Mouse (Mus musculus): ENCODE results near the gene Foxe3.

Gene Foxe3

DNA sequence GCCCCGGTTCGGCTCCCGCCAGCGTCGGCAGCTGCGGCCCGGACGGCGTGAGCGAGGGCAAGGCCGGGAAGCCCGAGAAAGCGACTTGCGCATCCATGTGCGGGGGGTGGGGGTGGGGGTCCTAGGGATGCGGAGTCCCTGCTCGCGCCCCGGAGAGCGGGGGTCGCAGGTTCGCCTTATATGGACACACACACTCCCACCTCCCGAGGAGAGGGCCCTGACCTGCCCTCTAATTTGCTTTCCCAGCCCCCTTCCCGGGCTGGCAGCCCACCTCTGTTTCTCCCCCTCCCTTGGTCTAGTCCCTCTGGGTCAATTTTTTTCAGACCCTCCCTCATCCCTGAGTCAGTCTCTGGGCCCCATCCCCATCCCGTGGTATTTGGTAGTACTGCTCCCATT, at the start of gene Foxe3:
Gene Foxe3 (minus strand): TSS at position 97 of the 396 bp plus-strand sequence.
- 4% methylated on average over 25 of the region's 25 CpGs for WGBS

DNA sequence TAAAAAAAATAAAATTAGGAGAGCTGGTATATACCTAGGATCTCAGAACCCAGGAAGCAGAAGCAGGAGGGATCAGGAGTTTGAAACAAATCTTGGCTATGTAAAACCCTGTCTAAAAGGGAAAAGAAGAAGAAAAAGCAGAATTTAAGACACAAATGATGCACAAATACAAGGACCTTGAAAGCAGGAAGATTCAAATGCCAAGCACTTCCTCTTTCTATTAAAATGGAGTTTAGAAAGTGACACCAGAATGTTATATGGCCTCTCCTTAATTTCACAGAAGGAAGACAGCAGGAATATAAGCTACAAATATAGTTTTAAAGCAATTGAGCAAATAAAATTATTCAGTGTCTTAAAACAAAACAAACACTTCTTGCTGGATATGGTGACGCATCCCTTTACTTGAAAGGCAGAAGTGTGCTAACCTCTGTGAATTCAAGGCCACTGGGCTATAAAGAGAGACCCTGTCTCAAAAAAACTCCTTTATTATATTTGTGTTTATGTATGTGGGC, 47.5 kb upstream of the Foxe3 start:
- WGBS: 89% methylated on average over 1 of the region's 1 CpGs

DNA sequence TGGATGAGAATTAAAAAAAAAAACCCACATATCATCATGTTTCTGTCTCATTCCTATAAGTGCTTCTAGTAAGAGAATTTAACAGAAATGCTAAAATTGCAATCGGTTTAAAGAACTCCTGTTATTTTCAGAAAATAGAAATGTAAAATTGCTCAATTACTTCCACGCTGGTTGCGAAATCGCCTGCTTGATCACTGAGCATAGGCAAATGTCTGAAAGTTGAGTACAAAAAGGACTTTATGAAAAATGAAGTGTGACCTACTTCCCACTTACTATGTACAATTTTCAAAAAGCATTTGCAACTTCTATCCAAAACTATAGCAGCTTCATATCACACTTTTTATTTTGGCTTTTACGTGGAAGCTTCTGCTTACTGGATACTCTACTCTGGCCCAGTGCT, 44.9 kb upstream of the Foxe3 start:
- 68% methylated on average over 5 of the region's 5 CpGs for WGBS

DNA sequence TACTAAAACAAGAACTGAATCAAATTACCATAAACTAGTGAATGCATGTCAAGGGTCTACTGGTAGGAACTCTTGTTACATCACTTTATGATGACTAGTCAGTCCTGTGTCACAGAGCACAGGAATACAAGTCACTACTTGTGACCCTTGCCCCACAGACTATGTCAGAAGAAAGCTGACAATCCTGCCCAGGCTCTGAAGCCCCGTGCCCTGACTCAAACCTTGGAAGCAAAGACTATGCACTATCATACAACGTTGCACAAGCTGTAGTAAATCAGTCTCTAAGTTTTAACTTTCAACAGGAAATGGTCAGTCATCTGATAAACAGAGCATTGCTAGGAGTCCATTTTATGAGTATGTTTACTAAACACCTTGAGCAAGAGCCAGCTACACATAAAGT, 35.1 kb upstream of the Foxe3 start:
- WGBS: 91% methylated on average over 2 of the region's 2 CpGs

DNA sequence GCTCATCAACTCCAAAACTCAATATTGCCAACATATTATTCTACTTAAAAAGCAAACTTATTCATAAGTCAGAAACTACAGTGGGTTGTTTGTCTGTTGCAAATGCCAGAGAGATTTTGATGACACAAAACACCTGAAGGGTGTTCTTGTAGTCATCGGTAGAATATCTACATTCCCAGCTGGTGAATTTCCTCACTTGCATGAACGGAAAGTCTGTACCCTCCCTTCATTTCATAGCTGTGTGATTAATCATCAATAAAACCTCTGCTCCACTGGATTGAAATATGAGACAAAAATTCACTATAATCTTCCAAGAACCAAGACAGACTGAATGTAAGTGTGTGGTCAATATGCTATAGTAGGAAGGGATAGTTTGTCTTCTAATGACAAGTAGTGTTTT, 33.7 kb upstream of the Foxe3 start:
- whole genome bisulfite sequencing: 91% methylated on average over 2 of the region's 2 CpGs

DNA sequence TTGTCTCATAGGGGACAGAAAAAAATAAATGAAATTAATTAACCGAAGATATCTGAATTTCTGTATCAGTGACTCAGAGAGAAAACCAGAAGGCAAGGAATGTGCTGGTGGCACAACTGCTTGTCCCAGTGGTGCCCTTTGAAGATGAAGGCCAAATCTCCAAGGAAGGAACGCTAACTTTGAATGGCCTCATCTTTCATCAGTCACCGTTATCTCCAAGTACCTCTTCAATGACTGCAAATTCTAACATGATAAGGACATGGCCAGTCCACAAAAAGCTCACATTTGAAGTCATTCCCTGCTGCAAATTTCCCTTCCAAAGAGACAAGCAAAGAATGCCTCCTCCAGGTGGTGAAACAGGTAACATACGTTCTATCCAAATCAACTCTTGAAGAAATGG, 33.0 kb upstream of the Foxe3 start:
- WGBS: 96% methylated on average over 4 of the region's 4 CpGs

DNA sequence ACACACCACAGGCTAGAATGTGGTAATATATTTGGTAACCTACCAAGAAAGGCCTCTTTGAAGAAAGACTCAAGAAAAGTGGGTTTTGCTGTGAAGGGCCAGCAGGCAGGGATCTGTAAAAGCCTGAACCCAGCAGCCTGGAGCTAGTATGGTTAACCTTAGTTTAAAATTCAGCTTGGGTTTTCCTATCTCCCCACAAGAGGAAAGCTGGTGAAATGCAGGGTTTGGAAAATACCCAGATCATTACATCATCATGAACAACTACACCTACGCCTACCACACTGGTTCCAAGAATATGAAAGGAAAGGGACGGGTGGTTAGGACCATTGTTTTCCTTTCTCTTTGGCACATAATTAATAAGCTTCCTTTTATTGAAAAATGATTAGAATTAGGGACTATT, 32.4 kb upstream of the Foxe3 start:
- 49% methylated on average over 2 of the region's 2 CpGs for WGBS

DNA sequence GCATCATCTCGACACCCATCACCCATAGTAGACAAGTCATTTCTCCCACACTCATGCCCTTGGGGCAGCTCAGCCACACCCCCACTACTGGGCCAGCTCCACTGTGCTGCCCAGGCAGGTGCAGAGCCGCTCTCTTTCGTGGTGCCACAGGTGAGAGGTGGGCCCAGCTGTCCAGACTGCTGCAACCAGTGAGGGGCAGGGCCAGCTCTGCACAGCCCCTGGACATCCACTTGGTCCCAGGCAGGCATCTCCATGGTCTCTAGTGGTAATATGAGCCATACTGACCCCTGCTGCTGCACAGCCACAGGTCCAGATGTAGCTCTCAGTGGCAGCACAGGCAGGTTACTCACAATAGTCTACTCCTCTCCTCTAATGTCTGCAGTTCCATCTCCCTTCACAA, 27.4 kb upstream of the Foxe3 start:
- 82% methylated on average over 3 of the region's 3 CpGs for WGBS

DNA sequence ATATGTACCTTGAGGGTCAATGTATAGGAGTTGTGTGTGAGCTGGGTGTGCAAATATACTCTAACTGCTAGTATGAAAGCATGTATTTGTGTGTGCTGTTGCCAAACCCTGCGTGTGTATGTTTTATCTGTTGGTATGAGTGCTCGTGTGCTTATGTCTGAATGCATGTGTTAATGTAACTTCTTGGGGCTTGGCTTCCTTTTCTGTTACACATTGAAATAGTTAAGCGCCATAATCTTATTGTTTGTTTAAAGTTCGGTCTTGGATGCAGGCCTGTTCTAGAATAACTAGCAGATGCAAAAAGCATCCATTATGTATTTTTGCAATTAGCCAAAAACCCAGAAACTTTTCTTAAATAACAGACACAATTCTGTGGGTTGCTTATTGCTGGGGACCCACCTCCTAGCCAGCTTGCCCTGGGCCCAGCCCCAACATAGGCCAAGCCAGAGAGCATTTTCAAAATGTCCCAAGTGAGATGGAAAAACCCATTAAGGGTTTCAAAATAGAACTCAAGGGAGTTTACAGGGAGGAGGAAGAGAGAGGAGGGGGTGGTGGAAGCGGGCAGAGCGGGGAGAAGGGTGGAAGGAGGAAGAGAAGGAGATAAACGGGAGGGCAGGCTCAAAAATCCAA, 22.2 kb upstream of the Foxe3 start:
- WGBS: 63% methylated on average over 7 of the region's 7 CpGs

DNA sequence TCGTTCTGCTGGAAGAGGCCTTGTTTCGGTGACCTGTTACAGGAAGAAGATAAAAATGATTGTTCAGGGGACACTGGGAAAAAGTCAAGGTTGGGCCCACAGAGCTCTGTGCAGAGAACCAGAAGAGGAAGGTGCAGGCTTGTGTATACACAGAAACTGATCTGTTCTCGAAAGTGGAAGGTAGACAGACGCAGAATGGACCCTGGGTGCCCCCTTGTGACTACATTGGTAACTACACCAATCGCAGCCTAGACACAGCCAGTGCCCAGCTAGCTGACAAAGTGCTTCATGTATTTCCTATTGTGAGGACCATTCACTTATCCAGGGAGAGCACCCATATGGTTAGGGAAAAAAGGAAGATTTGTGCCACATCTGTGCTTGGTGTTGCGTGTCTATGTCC, 21.6 kb upstream of the Foxe3 start:
- WGBS: 30% methylated on average over 6 of the region's 6 CpGs

DNA sequence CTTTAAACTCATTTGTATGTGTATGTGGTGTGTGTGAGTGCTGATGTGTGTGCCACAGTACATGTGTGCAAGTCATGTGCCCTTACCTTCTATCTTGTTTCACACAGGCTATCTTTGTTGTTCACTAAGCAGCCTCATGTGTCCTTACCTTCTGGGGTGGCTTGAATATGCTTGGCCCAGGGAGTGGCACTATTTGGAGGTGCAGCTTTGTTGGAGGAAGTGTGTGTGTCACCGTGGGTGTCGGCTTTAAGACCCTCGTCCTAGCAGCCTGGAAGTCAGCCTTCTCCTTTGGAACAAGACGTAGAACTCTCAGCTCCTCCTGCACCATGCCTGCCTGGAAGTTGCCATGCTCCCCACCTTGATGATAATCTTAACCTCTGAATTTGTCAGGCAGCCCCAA, 20.6 kb upstream of the Foxe3 start:
- 91% methylated on average over 4 of the region's 4 CpGs for WGBS

DNA sequence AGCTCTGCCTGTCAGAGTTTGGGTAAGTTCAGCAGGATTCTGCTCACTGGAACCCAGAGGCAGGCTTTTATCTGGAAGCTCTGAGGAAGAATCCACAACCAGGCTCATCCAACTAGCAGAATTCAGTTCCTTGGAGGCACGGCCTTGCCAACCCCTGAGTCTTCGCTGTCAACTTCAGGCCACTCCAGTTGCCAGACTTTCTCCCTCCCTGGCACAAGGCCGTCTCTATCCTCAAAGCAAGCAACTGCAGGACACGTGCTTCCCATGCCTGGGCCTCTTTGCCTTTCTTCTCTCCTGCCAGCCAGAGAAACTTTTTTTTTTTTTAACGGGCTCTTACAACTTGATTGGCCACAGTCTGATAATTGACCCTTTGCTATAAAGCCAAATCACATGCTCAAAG, 19.2 kb upstream of the Foxe3 start:
- 66% methylated on average over 5 of the region's 5 CpGs for WGBS

DNA sequence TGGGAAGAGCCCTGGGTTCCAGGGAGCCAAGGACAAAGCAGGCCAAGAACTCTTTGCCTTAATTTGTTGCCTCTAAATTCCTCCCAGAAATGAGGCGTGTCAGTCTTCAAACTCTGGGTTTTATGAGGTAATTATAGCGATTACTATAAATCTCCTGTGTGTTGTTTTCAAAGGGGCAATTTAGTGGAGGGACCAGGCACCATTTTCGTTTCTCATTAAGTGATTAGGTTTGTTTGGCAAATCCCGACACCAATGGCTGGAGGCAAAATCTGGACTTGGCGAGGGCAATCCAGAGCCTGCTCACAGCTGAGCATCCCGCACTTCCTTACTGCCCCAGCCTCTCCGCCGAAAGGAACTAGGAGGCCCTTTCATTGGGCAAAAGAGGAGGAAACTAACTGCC, 16.8 kb upstream of the Foxe3 start:
- WGBS: 78% methylated on average over 8 of the region's 8 CpGs

DNA sequence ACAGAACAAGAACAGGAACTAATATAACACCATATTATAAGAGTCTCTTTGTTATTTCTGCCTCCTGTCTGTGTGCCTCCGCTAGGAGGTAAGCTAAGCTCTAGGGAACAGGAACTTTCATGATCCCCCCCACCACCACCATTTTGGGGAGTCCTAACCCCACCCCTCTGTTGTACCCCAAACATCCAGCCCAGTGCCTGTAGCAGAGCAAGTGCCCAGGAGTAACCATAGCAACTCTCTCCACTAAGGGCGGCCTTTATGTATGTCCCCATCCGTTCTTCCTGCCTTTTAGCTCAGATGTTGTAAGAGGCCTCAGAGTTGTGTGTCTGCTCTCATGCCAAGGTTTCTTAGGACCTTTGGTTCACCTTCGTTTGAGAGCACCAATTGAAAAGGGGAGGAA, 16.3 kb upstream of the Foxe3 start:
- WGBS: 77% methylated on average over 4 of the region's 4 CpGs

DNA sequence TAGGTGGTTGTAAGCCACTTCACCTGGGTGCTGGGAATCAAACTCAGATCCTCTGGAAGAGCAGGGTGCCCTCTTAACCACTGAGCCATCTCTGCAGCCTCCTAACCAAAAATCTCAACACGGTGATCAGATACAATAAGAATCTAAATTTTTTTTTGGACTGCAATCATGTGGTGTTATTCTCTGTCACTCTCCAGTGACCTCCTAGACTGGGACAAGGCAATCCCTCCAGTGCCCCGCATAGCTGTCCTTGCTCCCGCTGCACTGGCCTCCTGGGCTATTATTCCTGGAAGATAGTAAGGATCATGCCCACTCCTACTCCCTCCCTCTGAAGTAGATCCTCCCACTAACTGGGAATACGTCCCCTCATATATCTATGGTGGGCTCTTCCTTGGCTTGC, 15.5 kb upstream of the Foxe3 start:
- WGBS: 94% methylated on average over 4 of the region's 4 CpGs

DNA sequence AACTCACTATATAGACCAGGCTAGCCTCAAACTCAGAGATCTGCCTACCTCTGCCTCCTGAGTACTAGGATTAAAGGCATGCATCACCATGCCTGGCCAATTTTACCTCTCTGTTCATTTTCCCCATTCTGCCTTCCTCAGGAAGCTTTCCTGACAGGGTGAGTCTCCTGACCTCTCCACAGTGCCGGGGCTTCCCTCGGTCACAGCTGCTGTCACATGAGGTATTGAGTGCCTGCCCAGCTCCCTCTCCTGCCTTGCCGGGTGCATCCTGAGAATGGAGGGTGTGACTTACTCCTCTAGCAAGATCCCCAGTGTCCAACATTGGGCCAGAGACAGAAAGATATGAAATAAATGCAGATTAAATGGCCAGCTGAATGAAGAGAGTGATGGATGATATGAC, 12.4 kb upstream of the Foxe3 start:
- 77% methylated on average over 3 of the region's 3 CpGs for WGBS

DNA sequence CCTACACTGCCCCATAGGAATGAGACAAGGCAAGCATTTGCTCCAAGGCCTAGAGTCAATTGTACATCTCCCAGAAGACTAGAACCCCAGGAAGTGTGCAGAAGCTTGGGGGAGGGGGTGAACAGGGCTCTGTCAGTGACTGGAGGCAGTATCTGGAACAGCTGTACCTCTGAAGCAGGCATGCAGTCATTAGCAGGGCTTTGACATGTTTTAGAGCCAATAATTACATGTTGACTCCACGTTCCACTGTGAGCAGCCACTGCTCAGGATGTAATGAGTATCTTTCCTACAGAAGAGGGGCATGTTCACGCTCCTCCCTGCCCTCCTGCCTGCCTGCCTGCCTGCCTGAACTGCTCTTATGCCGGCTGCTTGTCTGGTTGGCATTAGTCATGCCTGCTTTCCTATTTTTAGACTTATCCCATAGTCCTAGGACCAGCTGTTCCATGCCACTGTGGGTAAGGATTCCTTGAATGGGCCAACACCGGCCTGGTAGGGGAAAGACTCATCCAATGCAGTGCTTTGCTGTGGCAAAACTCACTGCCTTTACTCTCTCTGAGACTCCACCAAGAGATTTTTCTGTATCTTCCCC, 11.7 kb upstream of the Foxe3 start:
- WGBS: 69% methylated on average over 4 of the region's 4 CpGs

DNA sequence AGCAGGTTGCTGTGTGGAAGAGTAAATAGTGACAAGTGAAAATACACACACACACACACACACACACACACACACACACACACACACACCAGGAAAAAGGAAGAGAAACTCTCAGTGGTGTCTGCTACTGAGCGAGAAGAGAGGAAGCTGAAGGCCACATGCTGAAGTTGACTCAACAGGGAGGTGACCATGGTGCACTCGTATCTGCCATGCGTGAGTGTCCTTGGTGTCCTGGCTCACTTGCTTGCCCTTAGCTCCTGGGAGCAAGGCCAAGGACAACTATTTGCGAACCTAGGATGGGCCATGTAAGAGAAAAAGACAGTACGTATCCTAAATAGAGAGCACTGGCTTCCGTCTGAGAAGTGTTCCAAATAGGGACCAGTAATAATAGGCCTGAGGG, 8.4 kb upstream of the Foxe3 start:
- 83% methylated on average over 6 of the region's 6 CpGs for WGBS

DNA sequence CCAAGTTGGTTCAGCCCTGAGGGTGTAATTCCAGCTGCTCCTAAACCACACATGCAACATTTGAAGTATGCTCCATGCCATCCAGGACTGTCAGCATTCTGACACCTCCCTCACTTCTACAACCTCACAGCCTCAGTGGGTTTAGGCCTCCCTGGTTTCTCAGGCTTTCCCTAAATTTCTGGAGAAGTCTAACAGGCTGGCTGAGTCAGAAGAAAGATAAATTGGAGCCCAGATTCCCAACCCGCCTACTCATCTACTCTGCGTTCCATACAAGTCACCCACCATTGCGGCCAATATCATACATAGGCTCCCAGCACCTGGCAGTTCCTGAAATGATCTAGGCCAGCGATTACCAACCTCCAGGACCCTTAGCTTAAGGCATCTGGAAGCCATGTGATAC, 6.9 kb upstream of the Foxe3 start:
- 55% methylated on average over 4 of the region's 4 CpGs for WGBS

DNA sequence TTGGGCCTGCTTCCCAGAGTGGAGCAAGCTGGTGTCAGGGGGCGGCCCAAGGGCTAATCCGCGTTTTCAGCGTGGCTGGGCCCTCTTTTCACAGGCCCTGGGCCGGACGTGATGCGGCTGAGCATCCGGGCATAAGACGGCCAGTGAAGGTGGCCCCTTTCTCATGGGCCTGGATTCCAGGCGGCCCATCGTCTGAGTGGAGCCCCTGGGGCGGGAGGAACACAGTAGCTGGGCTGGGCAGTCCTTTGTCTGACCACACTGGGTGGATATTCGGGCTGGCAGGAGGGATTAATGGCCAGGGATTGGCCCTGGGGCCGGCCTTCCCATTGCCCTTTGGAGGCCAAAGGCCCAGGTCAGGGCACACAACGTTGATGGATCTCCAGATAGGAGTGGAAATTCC, 3.3 kb upstream of the Foxe3 start:
- 51% methylated on average over 15 of the region's 15 CpGs for WGBS

DNA sequence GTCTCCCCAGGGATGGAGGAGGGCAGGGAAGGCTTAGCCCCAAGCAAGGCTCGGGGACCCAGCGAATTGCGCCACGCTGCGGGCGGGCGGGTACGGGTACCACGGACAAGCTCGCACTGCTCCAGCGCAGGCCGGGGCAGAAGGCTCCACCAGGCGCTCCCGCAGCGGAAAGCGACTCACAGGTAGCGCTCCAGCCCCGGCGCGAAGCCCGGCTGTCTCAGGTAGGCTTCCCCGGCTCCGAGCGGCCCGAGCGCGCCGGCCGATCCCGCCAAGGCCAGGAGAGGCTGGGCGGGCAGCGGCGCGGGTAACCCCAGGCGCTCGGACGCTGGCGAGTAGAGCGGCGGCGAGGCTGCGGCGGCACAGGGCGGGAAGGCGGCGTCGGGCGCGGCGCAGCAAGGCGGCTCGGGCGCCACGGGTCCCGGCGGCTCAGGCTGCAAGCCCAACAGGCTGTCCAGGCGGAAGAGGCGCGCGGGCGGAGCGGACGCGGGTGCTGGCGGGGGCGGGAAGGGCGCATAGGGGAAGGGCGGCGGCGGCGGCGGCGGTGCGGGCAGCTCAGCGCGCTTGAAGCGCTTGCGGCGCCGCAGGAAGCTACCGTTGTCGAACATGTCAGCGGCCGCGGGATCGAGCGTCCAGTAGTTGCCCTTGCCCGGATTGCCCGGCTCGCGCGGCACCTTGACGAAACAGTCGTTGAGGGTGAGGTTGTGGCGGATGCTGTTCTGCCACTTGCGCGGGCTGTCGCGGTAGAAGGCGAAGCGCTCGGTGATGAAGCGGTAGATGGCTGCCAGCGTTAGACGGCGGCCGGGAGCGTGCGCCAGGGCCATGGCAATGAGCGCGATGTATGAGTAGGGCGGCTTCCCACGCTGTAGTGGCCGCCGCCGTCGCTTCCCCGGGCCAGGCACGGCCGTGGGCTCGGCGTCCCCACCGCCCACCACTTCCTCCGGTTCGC, 569 bp downstream of the Foxe3 start:
- WGBS: under 1% methylated on average over 117 of the region's 125 CpGs

DNA sequence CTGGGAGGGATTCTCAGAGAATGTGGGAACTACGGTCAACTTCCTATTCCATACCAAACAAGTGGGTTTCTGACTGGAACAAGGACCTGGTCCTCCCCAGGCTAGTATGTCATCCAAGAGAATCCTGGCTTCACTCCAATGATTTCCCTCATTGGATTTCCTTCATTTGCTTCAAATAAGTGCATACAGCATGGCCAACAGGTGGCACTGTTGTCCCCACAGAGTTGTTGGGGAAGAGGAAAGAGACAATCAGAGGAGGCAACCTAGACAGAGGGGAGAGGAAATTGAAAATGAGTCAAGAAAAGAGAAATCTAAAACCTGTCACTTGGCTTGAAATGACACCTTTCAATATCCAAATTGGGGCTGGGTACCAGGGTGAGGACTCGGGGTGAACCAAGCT, 8.7 kb downstream of the Foxe3 start:
- whole genome bisulfite sequencing: 58% methylated on average over 2 of the region's 2 CpGs

DNA sequence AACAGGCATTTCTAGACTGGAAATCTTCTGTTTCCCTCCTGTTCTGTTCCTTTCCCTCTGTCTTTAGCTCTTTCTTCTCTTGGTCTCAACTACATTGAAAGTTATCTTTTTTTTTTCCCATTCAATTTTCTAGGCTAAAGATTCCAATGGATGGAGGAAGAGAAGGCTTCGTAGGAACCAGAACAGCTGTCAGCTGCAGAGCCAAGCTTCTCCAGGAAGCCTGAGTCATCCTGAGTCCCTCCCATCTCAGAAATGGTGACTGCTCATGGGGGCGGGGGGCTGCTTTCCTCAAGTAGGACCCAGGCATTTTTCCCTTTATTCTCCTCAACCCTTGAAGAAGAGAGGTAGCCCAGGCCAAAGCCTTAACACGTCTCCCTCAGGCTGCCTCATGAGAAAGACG, 9.8 kb downstream of the Foxe3 start:
- WGBS: 47% methylated on average over 4 of the region's 4 CpGs

All from cerebral cortex, adult 2 months (tissue).